Mouse (Mus musculus) testis, postnatal 14 days (tissue): ENCODE results near the gene Tmsb10.

Source experiments
- DNase-seq: peaks from one replicate; pipeline ENCODE4 v3.0.0; 2021; ENCODE audit warnings: low spot score

The Tmsb10 gene

DNA sequence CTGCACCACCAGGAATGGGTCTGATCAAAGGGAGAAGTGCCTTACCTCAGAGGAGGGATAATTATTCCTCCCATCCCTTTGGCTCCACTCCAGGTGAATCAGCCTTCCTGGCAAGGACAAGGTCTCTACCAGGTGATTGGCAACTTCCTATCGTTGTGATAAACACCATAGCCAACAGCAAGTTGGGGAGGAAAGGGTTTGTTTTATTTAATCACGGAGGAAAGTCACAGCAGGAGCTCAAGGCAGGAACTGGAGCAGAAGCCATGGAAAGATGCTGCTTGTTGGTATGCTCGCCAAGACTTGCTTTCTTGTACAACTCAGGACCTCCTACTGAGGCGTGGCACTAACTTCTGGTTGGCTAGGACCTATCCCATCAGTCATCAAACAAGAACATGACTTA, 47.3 kb downstream of the Tmsb10 start:
- no peak for DNase-seq
